Mouse (Mus musculus) liver, postnatal 0 days (tissue): ENCODE measurements around the gene Col5a3.

ENCODE experiments used
- CTCF ChIP-seq: sonication (generic); IDR thresholded peaks from 2 replicates; pipeline ENCODE4 v1.5.1; 2016; ENCODE audit warnings: antibody characterized with exemption, low read depth
- EP300 ChIP-seq: IDR thresholded peaks from 2 replicates; pipeline ENCODE4 v1.6.1; 2016; ENCODE audit warnings: antibody characterized with exemption, low read depth, mild to moderate bottlenecking

DNA sequence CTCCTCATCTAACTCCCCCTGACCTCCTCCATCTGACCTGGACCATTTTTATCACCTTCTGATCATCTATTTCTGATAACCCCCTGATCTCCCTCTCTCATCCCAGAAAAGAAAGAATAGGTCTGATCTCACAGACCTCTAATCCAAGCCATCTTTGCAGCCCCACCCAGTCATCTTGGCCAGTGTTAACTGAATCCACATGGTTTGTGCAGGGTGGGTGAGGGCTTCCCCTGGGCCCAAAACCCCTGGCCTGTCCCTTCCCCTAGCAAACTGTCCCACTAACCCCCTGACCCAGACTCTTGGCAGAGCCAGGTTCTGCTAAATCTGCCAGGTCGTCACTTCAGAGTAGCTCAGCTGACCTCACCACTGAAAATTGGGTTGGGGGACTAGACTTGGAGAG is 4.1 kb downstream of the Col5a3 start:
- TF ChIP-seq CTCF (no peak), EP300 (no peak)
